Comparison of ENCODE assay signal across 18 mouse cellular contexts in genomic region chr10:7274422-7274821, GRCm38 (mm10).
A peak's percentile ranks its signal among the peaks of the same experiment; 100 is the strongest.
DNase-seq lines count a peak whose midpoint lies in the region; ATAC-seq and TF ChIP-seq lines count a peak whose summit lies in the region.
"Had no signal": no experiment of that assay in that cellular context is flagged by ENCODE, and none has a peak within 500 bp of the region (broad histone marks: within the 10 kb centered on the region; RNA-seq: fewer than 3 reads in every experiment).

No protein-coding gene starts in this region.

- no peaks in the 10 kb centered on the region for H3K36me3 ChIP-seq in kidney, adult 2 months (ENCODE audit: control insufficient read depth, insufficient read depth, low read length)
- H3K36me3 ChIP-seq in heart, embryonic 14.5 days (ENCODE audit: control insufficient read depth, insufficient read depth, low read length) = no peaks in the 10 kb centered on the region
- H3K36me3 ChIP-seq: embryonic facial prominence, embryonic 13.5 days; limb, embryonic 13.5 days had no signal

- H3K4me1 ChIP-seq in kidney, adult 2 months (ENCODE audit: control insufficient read depth, insufficient read depth, low read length) = no peaks in the 10 kb centered on the region
- H3K4me1 ChIP-seq in embryonic fibroblast, embryonic 13.5 days (ENCODE audit: control insufficient read depth, insufficient read depth, low read length) = peaks cover 8% of the 10 kb centered on the region; the same call in 1 of the 2 replicates
- peaks cover 5 to 6% of the 10 kb centered on the region in 2 experiments; a peak in 2 of 4 replicates for H3K4me1 ChIP-seq in heart, embryonic 14.5 days (ENCODE audit: control insufficient read depth in 2 of 2, insufficient read depth in 2 of 2, low read length in 2 of 2)
- H3K4me1 ChIP-seq: megakaryocyte, embryonic 14.5 days had no signal

- no peak for TF ChIP-seq POLR2A in kidney, adult 2 months (IDR thresholded peaks at IDR 0.05; ENCODE audit: low read depth, low read length)
- no peak for TF ChIP-seq POLR2A in embryonic fibroblast, embryonic 13.5 days (IDR thresholded peaks at IDR 0.05; ENCODE audit: low read depth, low read length)

- H3K4me2 ChIP-seq in heart, embryonic 14.5 days (ENCODE audit: low read length) = no peak overlapping the region
- H3K4me2 ChIP-seq: embryonic facial prominence, embryonic 13.5 days; limb, embryonic 13.5 days had no signal

- no peak overlapping the region for H3K4me3 ChIP-seq in kidney, adult 2 months (ENCODE audit: insufficient read depth, low read depth, low read length)
- H3K4me3 ChIP-seq in embryonic fibroblast, embryonic 13.5 days (ENCODE audit: insufficient read depth, low read length) = no peak overlapping the region
- H3K4me3 ChIP-seq in heart, embryonic 14.5 days (ENCODE audit: control insufficient read depth in 1 of 2, insufficient read depth in 1 of 2, low read depth in 1 of 2, low read length in 2 of 2) = no peak overlapping the region
- H3K4me3 ChIP-seq: embryonic facial prominence, embryonic 13.5 days; limb, embryonic 13.5 days; megakaryocyte, embryonic 14.5 days had no signal

- H3K27me3 ChIP-seq in kidney, adult 2 months (replicated peaks; ENCODE audit: control insufficient read depth, insufficient read depth, low read length) = no peaks in the 10 kb centered on the region
- H3K27me3 ChIP-seq in heart, embryonic 14.5 days (ENCODE audit: control insufficient read depth, insufficient read depth, low read length) = no peaks in the 10 kb centered on the region
- H3K27me3 ChIP-seq: embryonic facial prominence, embryonic 13.5 days; limb, embryonic 13.5 days; megakaryocyte, embryonic 14.5 days; Patski had no signal

- peak; percentile 56; the same call in 1 of the 2 replicates for ATAC-seq in heart, embryonic 14.5 days (ENCODE audit: insufficient number of reproducible peaks, insufficient read depth, low FRiP score, low read depth)
- no peak for ATAC-seq in monocyte, adult 5-6 weeks (replicated peaks; ENCODE audit: insufficient number of reproducible peaks, low FRiP score, low TSS enrichment, poor library complexity, severe bottlenecking)
- ATAC-seq: forebrain, embryonic 16.5 days; hindbrain, embryonic 16.5 days; Patski had no signal

- no peak overlapping the region for H3K9ac ChIP-seq in heart, embryonic 14.5 days (ENCODE audit: low read length)
- H3K9ac ChIP-seq: embryonic facial prominence, embryonic 13.5 days; limb, embryonic 13.5 days had no signal

- DNase-seq in kidney, adult 2 months = peak; percentile 44
- no peak for DNase-seq in kidney, postnatal 25 days
- DNase-seq in lung, postnatal 36 days = peak; percentile 51
- DNase-seq in right cerebral cortex, adult 18-20 months = no peak
- DNase-seq: adrenal gland, adult 2 months; cerebellum, postnatal 25 days; gastrocnemius, postnatal 36 days; kidney, postnatal 14 days; right cerebral cortex, postnatal 14 days had no signal

- no peak overlapping the region for H3K27ac ChIP-seq in kidney, adult 2 months (ENCODE audit: insufficient read depth, low read depth, low read length)
- peak overlapping the region; percentile 53 for H3K27ac ChIP-seq in embryonic fibroblast, embryonic 13.5 days (ENCODE audit: insufficient read depth, low read length)
- H3K27ac ChIP-seq in heart, embryonic 14.5 days (replicated peaks in 1 of 2; ENCODE audit: control insufficient read depth in 1 of 2, insufficient read depth in 1 of 2, low read depth in 2 of 2, low read length in 2 of 2) = peak overlapping the region; percentile 78 to 82
- H3K27ac ChIP-seq: embryonic facial prominence, embryonic 13.5 days; limb, embryonic 13.5 days had no signal

- 50% methylated on average over 7 of the region's 7 CpGs for WGBS in kidney, adult 2 months
- 28% methylated on average over 7 of the region's 7 CpGs for WGBS in heart, embryonic 14.5 days

- H3K9me3 ChIP-seq in heart, embryonic 14.5 days (ENCODE audit: control insufficient read depth, low read length) = no peaks in the 10 kb centered on the region
- H3K9me3 ChIP-seq: embryonic facial prominence, embryonic 13.5 days; limb, embryonic 13.5 days; megakaryocyte, embryonic 14.5 days had no signal

- no peak for TF ChIP-seq CTCF in kidney, adult 2 months (conservative IDR thresholded peaks at IDR 0.05; ENCODE audit: insufficient read depth, insufficient read length, low read depth, low read length)
- no peak for TF ChIP-seq CTCF in embryonic fibroblast, embryonic 13.5 days (IDR thresholded peaks at IDR 0.05; ENCODE audit: borderline replicate concordance, insufficient read depth, low read length)

Comparison
In these comparisons a context has a peak if more than half of its experiments do, and no peak if none do; other contexts are left out.
1. DNase-seq: peak in kidney, adult 2 months (single experiment) and lung, postnatal 36 days (single experiment); none in kidney, postnatal 25 days (0 of 2) and right cerebral cortex, adult 18-20 months (single experiment).